Mouse (Mus musculus) T-helper 17 cell (primary cell): ENCODE data around the gene Inpp5d.

Source experiments
- in situ Hi-C, 2 experiments: fragments of 300-600 bp; cut with MboI, MseI; formaldehyde crosslinking; loops; 1 replicate in 1 of 2; 2 replicates in 1 of 2; pipeline ENCODE4 v1.15.1; 2025; ENCODE audit warnings: high pct_unique_total_duplicates in 2 of 2

The Inpp5d gene

DNA sequence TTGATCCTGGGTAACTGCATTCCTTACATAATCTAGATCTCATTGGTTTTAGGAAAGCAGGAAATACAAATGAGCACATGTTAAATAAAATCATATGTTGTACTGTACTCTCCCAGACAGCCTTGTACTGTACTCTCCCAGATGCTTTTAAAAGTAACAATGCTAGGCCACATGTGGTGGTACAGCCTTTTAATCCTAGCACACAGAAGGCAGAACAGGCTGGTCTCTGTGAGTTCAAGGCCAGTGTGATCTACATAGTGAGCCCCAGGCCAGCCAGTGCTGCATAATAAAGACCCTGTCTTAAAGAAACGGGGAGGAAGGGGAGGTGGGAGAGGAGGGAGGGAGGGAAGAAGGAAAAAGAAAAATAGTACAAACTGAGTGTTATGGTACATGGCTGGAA lies 66.9 kb downstream of the Inpp5d start:
- in situ Hi-C loops, result loop anchor here in 1 of 2 experiments (10.0 kb wide), 1 partner anchor 638 kb away; no protein-coding TSS in a partner anchor

- in situ Hi-C loops, result loop anchor here in 1 of 2 experiments (10.0 kb wide), 1 partner anchor 635 kb away; no protein-coding TSS in a partner anchor
Observed at GRCm38 (mm10) chr1:87689661-87690341, 69.7 kb downstream of the Inpp5d start.

GRCm38 (mm10) chr1:87696358-87696757 lies 76.2 kb downstream of the Inpp5d start:
- in situ Hi-C loops, result no loop called here

DNA sequence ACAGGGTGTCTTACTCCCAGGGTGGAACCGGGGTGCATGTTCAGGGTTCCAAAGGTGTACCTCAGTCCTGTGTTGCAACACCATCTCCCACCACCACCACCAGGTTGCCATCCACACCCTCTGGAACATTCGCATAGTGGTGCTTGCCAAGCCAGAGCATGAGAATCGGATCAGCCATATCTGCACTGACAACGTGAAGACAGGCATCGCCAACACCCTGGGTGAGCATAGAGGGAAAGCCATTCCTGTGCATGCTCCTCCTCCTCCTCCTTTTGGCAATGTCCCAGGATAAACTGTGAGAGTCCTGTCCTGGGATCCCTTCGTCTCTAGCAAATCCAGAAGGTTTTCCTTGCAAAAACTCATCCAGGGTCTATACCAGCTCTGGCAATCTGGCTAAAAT lies 77.9 kb downstream of the Inpp5d start:
- in situ Hi-C loops, result no loop called here

DNA sequence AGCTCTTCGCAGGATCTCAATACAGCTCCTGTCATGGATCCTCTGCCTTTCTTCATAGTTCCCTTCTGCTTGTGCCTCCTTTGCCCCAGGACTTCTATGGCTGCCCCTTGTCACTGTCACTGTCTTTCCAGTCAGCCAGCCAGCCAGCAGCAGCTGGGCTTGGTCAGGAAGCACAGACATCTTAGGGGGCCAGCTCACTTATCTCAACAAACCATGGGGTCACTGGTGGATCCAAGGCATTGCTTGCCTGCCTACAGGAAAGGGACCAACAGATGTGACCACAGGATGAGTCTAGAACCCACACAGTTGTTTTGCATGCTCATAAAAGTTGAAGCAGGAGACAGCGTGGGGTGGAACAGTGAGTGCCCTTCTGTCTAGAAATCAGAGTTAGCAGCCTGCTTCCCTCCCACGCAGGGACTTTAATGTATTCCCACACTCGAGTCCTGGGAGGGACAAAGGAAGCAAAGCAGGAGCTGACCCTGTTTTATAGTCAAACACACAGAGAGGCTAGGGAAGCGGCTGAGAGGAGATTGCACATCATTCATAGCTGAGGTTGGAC lies 79.9 kb downstream of the Inpp5d start:
- in situ Hi-C loops, result no loop called here

GRCm38 (mm10) chr1:87704230-87704629 lies 84.1 kb downstream of the Inpp5d start:
- in situ Hi-C loops, result no loop called here

- in situ Hi-C loops, result loop anchor here in 1 of 2 experiments (5.0 kb wide), 1 partner anchor 81 kb away; no protein-coding TSS in a partner anchor
Observed at GRCm38 (mm10) chr1:87706361-87706760, 86.2 kb downstream of the Inpp5d start.

GRCm38 (mm10) chr1:87709020-87709419 lies 88.9 kb downstream of the Inpp5d start:
- in situ Hi-C loops, result loop anchor here in 1 of 2 experiments (5.0 kb wide), 1 partner anchor 78 kb away; no protein-coding TSS in a partner anchor

DNA sequence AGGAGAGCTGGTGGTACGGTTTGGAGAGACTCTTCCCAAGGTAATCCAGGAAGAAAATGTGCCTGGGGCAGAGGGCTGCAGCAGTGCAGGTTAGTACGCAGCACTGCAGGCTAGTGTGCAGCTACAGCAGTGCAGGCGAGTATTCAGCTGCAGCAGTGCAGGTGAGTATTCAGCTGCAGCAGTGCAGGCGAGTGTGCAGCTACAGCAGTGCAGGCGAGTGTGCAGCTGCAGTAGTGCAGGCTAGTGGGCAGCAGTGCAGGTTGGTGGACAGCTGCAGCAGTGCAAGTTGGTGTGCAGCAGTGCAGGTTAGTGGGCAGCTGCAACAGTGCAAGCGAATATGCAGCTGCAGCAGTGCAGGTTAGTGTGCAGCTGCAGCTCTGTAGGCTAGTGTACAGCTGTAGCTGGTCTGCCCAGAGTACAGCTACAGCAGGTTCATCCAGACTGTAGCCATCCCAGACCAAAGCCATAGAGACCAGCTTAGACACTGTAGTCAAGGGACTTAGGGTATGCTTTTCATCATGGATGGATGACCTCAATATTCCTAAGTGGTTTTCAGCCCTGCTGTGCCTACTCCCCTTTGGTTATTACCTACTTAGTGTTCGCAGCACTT lies 89.7 kb downstream of the Inpp5d start:
- in situ Hi-C loops, result loop anchor here in 1 of 2 experiments (5.0 kb wide), 1 partner anchor 78 kb away; no protein-coding TSS in a partner anchor

DNA sequence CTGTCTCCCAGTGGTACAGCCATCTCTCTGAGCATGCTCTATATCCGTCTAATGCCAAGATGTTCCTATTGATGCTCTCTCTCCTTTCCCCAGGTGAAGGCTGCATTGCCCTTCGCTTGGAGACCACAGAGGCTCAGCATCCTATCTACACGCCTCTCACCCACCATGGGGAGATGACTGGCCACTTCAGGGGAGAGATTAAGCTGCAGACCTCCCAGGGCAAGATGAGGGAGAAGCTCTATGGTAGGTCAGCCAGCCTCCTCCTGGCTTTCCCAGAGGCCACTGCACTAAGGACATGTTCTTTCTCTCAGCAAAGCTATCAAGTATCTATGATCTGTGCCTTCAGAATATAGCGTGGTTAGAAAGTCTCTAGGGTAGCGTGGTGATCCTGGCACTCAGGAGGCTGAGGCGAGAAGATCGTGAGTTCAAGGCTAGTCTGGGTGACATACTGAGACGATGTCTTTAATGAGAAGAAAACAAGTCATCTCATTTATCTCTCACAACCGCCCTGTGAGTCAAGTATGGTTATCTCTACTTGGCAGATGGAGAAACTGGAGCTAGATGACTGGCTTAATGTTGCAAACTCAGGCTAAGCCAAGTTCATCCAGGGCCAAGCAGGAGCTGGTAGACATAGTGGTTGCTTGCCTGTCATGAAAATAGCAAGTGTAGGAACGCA lies 92.0 kb downstream of the Inpp5d start:
- in situ Hi-C loops, result no loop called here

DNA sequence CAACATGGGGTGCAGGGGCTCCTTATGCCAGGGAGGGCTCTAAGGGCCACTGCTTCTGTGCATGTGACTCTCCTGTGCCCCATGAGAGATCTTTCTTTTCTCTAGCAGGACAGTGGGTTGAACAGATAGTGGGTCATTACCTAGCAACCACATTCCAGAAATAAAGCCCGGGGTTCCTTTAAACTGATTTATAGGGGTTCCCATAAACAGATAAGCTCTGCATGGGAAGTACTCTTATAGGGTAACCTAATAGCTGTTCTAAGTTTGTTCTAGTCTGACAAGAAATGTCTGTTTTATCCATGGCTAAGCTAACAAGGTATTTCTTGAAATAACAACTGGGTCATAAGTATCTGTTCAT lies 92.5 kb downstream of the Inpp5d start:
- in situ Hi-C loops, result no loop called here

- in situ Hi-C loops, result no loop called here
Observed at GRCm38 (mm10) chr1:87721382-87721781, 101.3 kb downstream of the Inpp5d start.

- in situ Hi-C loops, result no loop called here
Observed at GRCm38 (mm10) chr1:87722081-87722480, 102.0 kb downstream of the Inpp5d start.

DNA sequence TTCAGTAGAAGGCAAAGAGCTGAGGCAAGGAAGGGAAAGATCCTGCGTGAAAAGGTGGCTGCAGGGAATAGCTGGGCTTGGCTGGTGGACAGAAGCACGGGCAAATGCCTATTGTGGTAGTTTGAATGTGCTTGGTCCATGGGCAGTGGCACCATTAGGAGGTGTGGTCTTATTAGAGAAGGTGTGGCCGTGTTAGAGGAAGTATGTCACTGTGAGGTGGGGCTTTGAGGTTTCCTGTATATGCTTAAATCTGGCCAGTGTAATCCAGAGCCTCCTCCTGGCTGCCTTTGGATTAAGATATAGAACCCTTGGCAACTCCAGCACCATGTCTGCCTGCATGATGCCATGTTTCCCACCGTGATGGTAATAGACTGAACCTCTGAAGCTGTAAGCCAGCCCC lies 103.2 kb downstream of the Inpp5d start:
- in situ Hi-C loops, result no loop called here

GRCm38 (mm10) chr1:87729070-87729469 lies 109.0 kb downstream of the Inpp5d start:
- in situ Hi-C loops, result no loop called here

DNA sequence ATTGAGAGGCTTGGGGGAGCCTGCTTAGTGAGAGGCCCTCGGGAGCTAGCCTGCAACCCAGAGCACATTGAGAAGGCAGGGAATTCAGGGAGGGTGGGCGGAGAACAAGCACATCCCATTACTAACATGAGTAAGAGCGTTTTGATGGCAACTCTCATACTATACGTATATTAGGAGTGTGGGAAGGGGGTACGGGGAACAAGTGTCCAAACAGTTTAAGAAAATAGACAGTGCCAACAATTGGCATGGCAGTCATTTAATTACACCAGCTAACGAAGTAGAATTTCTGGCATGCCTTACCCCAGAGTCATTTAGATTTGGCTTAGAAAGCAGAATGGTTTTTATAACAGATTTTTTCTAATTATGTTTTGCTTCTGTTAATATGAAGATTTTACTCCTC lies 109.7 kb downstream of the Inpp5d start:
- in situ Hi-C loops, result no loop called here

DNA sequence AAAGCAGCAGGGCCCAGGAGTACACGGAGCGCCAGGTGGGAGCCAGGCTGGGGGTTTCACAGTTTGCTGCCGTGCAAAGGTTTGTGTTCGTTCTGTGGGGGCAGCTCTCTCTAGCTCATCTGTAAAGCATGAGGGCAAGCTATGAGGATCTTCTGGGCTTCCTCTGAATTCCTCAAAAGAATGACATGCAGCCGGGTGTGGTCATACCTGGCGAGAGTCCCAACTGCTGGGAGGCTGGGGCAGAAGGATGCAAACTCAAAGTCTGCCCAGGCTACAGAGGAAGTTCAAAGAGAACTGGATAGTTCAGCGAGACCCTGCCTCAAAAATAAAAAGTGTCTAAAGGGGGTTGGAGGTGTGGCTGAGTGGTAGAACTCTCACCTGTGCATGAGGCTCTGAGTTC lies 110.2 kb downstream of the Inpp5d start:
- in situ Hi-C loops, result no loop called here

DNA sequence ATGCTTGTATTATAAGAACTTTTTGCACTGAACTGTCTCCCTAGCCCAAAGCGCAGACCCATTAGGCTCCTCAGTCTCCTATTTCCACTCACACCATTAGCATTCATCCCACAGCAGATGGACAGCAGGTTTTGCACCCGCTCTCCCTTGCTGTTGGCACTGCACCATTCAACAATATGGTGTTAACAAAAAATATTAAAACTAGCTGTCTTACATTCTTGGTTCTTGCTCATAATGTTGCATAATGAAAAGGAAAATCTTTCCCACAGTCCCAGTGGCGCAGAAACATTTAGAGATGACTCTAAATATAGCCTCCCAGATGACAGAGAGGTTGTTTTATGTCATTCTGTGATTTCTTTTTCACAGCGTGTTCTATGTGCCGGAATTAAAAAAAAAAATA lies 113.1 kb downstream of the Inpp5d start:
- in situ Hi-C loops, result no loop called here

DNA sequence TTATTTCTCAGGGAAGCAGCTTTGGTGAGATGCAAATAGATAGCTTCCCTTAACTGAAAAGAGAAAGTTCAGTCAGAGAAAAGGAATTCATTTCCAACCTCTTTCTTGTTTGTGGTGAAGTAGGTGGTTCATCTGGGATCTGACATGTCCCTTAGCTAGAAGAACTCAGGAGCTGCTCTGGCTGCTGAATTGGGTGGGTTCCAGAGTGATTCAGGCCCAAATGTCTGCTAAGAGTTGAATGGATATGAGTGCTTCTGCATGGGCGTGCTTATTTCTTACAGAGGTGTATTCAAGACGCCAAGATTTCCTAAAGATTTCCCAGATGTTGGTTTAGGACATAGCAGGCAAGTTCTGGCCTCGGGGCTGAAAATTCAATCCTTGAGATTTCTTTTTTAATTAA lies 114.0 kb downstream of the Inpp5d start:
- in situ Hi-C loops, result no loop called here

GRCm38 (mm10) chr1:87740584-87741290 lies 120.6 kb downstream of the Inpp5d start:
- in situ Hi-C loops, result no loop called here

DNA sequence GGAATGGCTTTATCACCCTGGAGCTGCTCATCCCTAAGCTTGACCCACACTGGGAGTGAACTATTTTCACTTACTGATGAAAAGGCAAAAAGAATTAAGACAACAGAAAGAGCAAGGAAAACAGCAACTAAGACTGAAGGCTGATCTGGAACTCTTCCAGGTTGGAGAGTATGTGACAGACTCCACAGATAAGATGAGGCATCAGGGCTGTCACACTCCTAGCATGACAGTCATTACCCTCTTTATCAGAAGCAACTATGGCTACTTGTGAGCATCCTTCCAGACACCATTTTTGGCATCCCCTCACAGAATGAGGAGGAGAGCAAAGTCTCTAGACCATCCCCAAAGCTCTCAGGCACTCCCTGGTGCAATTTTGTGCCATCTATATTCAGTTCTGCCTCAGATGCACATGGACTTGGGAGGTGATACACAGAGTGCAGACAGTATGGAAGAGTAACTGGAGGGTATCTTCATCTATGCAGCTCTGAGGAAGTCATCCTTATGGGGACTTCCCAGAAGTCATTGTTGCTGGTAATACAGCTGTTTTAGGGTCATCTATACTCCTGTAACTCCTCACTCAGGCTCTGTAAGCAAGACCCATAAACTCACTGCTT lies 129.4 kb downstream of the Inpp5d start:
- in situ Hi-C loops, result no loop called here
